Mouse (Mus musculus) layer of hippocampus, postnatal 14 days (tissue): ENCODE data around the gene Cct3. TPM values are rescaled to one million over a fixed set of nuclear protein-coding genes. Genes with fewer than 3 reads are reported as not detected.
"Not testable (repeated sequence)": the region's sequence is repeated elsewhere in the genome, so short reads cannot be mapped to it uniquely, and the experiment has no call there.

Experiments used
- DNase-seq, 2 experiments: peaks; one replicate each; pipeline ENCODE4 v3.0.0; 2021 to 2022; ENCODE audit warnings: low spot score in 2 of 2, mixed read lengths in 1 of 2
- total RNA-seq, 2 experiments: library from RNA; stranded (reverse); gene quantifications; 2 replicates each; pipeline ENCODE4 v1.2.3; 2021

The Cct3 gene
- total RNA-seq, 2 experiments from 2014 or later = 191 to 198 TPM

- DNase-seq = not testable (repeated sequence)
These were observed 8.7 kb upstream of the Cct3 start for GRCm38 (mm10) chr3:88288133-88288713.

DNA sequence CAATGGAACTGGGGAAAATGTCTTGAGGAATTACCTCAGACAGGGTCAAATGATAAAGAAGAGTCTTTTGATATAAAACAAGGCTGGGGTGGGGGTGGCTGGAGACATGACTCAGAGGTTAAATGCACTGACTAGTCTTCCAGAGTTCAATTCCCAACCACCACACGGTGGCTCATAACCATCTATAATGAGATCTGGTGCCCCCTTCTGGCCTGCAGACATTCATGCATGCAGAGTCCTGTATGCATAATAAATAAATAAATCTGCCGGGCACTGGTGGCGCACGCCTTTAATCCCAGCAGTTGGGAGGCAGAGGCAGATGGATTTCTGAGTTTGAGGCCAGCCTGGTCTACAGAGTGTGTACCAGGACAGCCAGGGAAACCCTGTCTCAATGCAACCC is 4.9 kb upstream of the Cct3 start:
- DNase-seq = no peak

DNA sequence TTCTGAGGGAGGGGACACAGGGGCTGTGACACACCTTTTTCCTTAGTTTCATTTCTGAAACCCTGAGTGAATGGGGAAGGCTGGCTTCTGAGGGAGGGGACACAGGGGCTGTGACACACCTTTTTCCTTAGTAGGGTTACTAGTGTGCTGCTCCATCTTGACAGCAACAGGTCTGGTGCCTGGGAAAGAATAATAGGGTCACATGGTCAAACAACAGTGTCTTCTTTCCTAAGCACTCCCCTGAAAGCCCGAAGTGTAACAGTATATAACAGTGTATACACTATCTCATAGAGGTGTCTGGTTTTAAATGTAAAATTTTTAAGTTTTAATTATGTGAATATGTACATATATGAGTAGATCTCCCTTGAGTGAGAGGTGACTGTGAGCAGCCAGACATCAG is 1.6 kb upstream of the Cct3 start:
- DNase-seq = not testable (repeated sequence)

DNA sequence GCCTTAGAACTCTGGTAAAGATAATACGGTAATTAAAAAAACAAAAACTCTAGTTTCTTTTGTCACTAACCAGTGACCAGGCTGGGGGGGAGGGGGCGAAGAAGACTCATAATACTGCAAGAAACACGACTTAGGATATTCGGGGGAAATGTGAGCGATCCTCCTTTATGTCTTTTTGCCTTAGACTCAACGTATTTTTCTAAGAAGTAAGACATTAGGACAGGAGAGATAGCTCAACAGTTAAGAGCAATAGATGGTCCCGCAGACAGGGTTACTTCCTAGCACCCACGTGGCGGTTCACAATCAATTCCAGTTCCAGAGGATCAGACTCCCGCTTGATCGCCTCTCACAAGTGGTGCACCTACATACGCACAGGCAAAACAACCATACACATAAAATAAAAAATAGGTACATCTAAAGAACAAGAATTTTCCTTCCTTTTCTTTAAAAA is 781 bp upstream of the Cct3 start:
- no peak for DNase-seq

DNA sequence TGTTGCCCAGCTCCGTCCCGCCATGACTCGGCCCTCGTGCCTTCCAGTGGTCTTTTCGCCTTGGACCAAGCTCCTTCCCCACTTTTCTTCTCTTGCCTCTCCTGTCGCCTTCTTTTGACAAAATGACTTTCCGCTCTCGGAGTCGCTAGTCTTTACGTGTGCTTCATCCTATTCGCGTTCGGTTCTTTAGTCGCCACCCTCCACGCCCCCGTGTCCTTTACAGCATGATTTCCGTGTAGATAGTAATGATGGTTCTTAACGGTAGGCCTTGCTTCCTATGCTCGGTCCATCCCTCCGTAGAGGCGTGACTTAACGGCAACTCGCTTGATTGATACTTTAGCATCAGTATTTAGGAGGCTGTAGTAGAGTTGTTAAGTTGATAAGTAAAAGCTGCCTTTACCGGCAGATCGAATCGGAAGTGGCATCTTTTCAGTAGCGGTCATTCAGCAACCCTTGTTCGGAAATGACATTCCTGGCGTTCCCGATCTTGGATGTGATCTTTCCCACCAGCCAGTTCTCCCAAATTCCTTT is 470 bp downstream of the Cct3 start:
- DNase-seq = peak in 1 of 2 experiments; percentile 56

- no peak for DNase-seq
These were observed 2.3 kb downstream of the Cct3 start for GRCm38 (mm10) chr3:88299172-88299571.

DNA sequence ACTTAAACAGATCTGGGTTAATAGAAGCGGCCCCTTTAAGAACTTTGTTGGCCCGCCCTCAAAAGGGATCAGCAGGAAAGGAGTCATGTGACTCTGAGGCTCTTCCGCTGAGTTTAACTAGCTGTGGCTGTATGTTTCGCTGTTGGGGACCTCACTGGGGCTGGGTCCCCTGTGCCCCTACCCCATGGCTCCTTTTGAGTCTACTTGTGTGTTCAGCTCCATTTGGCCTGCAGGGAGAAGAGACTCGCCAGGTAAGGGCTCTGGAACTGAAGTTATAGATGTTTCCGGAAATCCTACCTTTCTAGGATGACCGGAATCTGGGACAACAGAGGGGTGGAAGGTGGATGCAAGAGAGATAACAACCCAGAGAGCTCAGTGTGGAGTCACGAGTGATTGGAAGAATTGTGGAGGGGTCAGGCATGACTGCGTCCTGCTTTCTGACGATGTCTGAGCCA is 28.1 kb downstream of the Cct3 start, which contains the start of gene Glmp:
Gene Glmp, plus strand, starts transcription at position 73 of the 455 bp plus-strand sequence.
- DNase-seq = peak; percentile 50 to 70

DNA sequence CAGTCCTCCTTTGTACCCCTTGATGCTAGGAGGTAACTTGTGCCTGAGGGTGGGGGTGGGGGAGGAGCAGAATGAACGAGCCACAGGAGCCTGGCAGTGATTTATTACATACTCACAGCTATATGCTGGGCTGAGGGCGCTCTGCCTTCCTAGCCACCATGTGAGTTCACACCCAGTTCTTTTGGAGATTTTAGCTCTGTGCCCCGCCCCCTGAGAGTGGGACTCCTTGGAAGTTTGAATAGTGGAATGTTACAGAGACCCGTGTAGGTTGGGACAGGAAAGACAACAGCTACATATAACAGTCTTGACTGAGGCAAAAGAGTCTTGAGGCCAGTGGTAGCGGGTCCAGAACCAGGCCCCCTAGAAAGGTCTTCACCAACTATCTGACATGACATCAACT is 32.0 kb downstream of the Cct3 start:
- DNase-seq = no peak

DNA sequence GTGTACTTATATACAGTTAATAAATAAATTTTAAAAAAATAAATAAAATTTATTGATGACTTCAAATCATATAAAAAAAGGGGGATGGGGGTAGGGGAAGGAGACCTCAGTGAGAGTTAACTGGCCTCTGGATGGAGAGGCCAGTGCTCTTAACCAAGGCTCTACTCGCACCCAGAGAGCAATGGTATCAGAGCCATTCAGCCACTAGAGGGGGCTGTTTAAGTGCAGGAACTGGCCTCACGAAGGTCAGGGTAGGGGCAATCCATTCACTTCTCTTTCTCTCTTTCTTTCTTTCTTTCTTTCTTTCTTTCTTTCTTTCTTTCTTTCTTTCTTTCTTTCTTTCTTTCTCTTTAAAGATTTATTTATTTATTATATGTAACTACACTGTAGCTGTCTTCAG is 34.4 kb downstream of the Cct3 start:
- DNase-seq = no peak

GRCm38 (mm10) chr3:88334029-88334658 is 37.2 kb downstream of the Cct3 start:
- DNase-seq = no peak

DNA sequence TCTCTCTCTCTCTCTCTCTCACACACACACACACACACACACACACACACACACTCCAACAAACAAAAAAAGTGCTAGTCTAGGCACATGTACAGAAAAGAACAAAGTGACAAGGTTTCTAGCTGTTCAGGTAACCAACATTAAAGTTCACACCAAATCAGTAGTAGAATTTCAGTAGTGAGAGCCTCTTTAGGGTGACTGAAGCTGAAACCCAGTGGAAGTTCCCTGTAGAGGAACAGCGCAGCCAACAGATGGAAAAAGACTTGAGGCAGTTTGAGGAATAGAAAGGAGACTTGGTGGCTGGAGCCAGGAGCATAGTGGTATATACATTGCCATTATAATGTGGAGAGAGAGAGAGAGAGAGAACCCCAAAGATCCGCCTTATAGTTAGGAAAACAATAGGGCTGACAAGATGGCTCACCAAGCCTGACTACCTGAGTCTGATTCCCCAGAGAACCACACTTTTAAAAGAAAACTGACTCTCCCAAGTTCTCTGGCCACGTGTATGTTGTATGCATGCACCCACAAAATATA is 38.1 kb downstream of the Cct3 start:
- DNase-seq = no peak

- DNase-seq = no peak
These were observed 38.6 kb downstream of the Cct3 start for GRCm38 (mm10) chr3:88335436-88336053.

DNA sequence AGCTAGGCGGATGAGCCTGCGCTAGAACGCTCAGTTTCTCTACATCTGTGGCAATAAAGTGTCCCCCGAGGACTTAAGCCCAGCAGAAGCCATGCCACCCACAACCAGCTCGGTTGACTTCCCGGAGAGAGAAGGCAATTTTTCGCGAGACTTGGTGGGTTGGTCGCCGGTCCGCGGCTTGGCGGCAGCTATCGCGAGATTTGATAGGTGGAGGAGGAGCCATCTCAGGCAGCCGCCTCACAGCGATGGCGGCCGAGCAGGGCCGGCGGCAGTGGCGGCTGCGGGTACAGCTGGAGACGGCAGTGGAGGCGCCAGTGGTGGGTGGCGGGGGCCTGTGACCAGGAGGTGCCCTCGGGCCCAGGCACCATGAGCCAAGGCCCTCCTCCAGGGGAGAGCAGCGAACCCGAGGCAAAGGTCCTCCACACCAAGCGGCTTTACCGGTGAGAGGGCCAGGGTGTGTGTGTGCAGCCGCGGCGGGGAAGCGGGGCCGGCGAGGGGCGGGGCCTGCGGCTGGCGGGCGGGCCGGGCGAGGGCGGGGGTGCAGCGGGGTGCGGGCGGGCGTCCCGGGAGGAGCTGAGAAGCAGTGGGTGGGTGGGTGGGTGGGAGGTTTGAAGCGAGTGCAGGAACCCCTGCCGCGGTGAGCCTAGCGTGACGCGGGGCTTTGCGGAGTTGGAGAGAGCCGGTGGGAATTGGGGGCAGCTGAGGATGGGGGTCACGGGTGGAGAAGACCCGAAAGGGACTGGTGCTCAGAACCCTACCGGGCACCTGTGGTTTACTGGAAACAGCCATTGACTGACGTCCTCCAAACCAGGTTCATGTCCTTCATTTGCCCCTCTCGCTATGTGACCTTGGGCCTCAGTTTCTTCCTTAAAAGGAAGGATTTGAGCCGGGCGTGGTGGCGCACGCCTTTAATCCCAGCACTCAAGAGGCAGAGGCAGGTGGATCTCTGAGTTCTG is 39.4 kb downstream of the Cct3 start, which contains the start of the genes Tmem79 and Smg5:
Gene Tmem79, minus strand, starts transcription at position 91 of the 956 bp plus-strand sequence.
Gene Smg5, plus strand, starts transcription at position 203 of the 956 bp plus-strand sequence.
- peak; percentile 96 to 97 for DNase-seq

GRCm38 (mm10) chr3:88337367-88338020 is 40.6 kb downstream of the Cct3 start:
- no peak for DNase-seq

GRCm38 (mm10) chr3:88338316-88338715 is 41.4 kb downstream of the Cct3 start:
- no peak for DNase-seq

DNA sequence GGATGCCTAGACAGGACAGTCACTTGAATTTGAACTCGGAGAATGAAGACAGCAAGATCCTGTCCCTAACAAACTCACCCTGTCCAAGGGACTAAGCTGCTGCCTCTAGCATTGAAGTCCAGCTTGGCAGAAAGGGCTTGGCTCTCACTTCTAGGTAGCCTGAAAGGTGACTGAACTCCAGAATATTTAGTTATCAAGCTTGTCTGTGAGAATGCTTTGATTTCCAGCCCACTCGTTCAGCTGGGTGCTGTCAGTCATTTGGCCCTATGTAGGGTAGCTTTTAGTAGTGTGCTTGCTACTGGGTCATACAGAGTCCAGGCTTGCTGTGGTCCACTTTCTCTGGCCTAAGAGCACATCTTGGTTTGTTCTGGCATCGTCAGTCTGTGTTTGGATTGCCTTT is 42.1 kb downstream of the Cct3 start:
- no peak for DNase-seq

GRCm38 (mm10) chr3:88350732-88351131 is 53.8 kb downstream of the Cct3 start:
- DNase-seq = no peak

GRCm38 (mm10) chr3:88352907-88353306 is 56.0 kb downstream of the Cct3 start:
- no peak for DNase-seq

DNA sequence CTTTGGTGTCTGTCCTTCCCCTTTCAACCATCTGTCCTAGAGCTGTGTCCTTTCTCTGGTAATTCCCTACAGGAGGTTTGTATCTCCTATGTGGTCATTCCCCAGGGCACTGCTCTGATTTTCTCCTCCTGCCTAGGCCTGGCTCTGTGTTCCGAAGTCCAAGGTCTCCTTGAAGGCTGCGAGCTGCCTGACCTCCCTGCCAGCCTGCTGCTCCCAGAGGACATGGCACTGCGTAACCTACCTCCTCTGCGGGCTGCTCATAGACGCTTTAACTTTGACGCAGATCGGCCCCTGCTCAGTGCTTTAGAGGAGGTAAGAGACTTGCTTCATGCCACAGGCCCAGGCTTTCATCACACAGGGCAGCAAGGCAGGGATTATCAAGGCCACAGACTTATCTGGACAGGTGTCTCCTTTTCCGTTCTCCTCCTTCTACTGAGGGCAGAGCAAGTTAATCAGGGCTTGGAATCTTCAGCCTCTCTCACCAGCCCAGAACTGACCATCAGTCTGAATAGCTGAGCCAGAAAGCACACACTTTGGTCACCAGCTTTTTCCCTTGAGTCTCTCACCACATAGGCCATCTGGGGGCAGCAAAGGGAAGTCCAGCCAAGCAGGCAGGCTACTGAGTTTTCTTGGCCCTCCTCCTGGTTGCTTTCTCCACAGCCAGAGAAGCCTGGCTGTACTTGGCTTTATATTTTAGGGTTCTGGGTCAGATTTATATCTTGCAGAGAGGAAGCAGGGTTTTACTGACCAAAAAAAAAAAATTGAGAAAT is 57.7 kb downstream of the Cct3 start:
- no peak for DNase-seq
